Mouse (Mus musculus): ENCODE measurements around the gene Pard3b. TPM values are rescaled to one million over a fixed set of nuclear protein-coding genes. Genes with fewer than 3 reads are reported as not detected.
A peak's percentile ranks its signal among the peaks of the same experiment; 100 is the strongest.

The Pard3b gene
- polyA plus RNA-seq, 1 experiment from 2014 or later, result 17.9 TPM

DNA sequence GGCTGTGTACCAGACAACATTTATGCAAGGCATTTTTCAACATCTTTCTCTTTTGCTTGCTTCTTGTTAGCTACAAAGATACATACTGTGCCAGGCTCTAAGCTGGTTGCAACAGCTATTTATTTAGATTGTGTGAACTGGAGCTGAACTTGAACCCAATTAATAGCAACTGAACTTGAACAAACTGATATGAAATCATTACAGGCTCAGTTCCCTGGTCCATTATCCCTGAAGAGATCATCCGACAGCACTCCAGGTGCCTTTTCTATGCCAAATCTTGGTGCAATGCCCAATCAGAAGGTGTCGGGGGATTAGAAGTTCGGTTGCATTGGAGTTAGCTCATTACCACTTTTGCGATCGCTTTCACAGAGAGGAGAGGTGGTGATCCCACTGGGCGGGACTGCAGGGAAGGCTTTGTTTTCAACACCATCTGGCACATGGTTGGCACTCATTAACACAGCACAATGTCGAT lies 414.6 kb downstream of the Pard3b start:
- no peak for ATAC-seq (ENCODE audit: borderline replicate concordance, extremely low read depth, low FRiP score, low TSS enrichment)
- no peaks in the 10 kb centered on the region for H3K36me3 ChIP-seq
- H3K4me3 ChIP-seq, result no peak overlapping the region
- no peak overlapping the region for H3K4me2 ChIP-seq
- H3K9ac ChIP-seq, result no peak overlapping the region
- WGBS, result 69% methylated on average over 7 of the region's 7 CpGs
- no peaks in the 10 kb centered on the region for H3K4me1 ChIP-seq
- H3K27me3 ChIP-seq, result no peaks in the 10 kb centered on the region
- no peaks in the 10 kb centered on the region for H3K9me3 ChIP-seq
- no peak overlapping the region for H3K27ac ChIP-seq

DNA sequence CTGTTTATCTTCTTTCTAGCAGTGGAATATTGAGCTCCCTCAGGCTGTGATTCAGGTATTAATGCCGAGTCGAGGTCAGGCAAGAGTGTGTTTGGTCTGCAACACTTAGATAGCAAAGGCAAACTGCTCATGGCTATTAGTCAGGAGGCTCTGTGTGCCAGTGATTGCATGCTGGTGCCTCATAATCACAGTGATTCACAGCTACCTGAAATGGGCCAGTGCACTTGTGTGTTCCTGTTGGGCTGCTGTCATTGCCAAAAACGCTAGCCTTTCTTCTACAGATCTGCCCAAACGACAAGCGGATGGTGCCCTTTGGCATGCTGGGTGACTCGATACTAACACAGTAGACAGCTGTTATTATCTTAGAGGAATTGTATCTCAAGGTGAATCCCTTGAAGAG lies 416.7 kb downstream of the Pard3b start:
- Histone ChIP-seq H3K27ac (no peak overlapping the region), H3K4me3 (no peak overlapping the region), H3K9ac (no peak overlapping the region), H3K4me2 (no peak overlapping the region), H3K36me3 (no peaks in the 10 kb centered on the region), H3K9me3 (no peaks in the 10 kb centered on the region), H3K27me3 (no peaks in the 10 kb centered on the region), H3K4me1 (no peaks in the 10 kb centered on the region)
- ATAC-seq (ENCODE audit: borderline replicate concordance, extremely low read depth, low FRiP score, low TSS enrichment), result no peak
- WGBS, result 66% methylated on average over 6 of the region's 6 CpGs

DNA sequence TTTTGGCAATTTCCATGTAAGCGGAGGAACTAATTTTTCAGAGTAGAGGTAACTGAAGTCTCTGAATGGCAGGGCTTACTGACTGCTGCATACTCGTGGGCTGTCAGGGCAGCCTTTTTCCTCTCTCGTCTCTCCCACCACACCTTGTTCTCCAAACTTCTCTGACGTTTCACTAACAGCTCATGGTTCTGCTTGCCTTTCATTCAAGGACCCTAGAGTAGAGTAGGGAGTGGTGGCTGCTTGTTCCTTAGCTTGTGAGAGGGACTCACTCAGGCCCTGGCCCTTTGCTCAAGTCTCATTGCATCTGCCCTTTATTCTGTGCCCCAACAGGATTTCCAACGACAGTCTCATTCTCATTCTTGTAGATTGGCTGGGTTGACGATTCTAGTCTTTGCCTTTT lies 432.0 kb downstream of the Pard3b start:
- H3K4me3 ChIP-seq, result no peak overlapping the region
- no peaks in the 10 kb centered on the region for H3K27me3 ChIP-seq
- H3K9me3 ChIP-seq, result no peaks in the 10 kb centered on the region
- no peak overlapping the region for H3K4me2 ChIP-seq
- WGBS, result 48% methylated on average over 6 of the region's 6 CpGs
- no peak overlapping the region for H3K9ac ChIP-seq
- H3K4me1 ChIP-seq, result peaks cover 10% of the 10 kb centered on the region; the same call in 1 of the 2 replicates
- H3K36me3 ChIP-seq, result no peaks in the 10 kb centered on the region
- H3K27ac ChIP-seq, result peak overlapping the region; percentile 33; the same call in 1 of the 2 replicates
- ATAC-seq (ENCODE audit: borderline replicate concordance, extremely low read depth, low FRiP score, low TSS enrichment), result no peak

DNA sequence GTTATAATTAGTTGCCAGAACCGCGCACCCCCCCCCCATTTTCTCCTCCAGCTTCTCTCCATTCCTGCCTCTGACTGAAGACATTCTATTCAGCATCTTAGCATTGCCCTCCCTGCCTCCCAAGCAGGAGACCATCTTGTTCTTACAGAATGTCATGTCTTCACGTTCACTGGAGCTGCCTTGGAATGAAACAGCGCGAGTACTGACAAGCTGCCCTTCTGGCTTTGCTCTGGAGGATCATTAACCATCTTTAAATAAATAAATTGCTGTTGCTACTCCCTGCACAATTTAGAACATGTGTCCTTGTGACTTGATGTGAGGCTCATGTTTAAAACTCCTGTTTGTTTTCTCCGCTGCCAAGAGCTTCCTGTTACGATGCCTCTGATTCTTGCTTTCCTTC lies 432.5 kb downstream of the Pard3b start:
- Histone ChIP-seq H3K27me3 (no peaks in the 10 kb centered on the region), H3K9ac (no peak overlapping the region), H3K4me2 (no peak overlapping the region), H3K4me3 (no peak overlapping the region), H3K4me1 (peaks cover 10% of the 10 kb centered on the region; the same call in 1 of the 2 replicates), H3K36me3 (no peaks in the 10 kb centered on the region), H3K9me3 (no peaks in the 10 kb centered on the region), H3K27ac (peak overlapping the region; percentile 33; the same call in 1 of the 2 replicates)
- peak; percentile 57; the same call in 1 of the 2 replicates for ATAC-seq (ENCODE audit: borderline replicate concordance, extremely low read depth, low FRiP score, low TSS enrichment)
- 44% methylated on average over 7 of the region's 7 CpGs for WGBS

DNA sequence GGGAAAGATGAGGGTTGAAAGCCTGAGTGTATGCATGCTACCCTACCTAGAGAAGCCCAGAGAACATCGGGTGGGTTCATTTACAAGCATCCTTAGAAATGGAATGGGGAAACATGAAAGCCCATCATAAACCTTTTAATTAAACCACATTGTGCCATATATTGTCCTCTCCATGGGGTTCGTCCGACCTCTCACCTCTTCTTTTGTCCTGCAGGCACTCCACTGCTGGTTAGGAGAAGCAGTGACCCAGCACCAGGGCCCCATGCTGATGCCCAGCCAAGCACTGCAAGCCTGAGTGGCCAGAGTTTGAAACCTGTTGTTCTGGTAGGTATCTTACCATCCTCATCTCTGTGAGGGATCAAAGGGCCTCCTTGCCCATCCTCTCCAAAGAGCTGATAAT lies 437.5 kb downstream of the Pard3b start:
- ATAC-seq (ENCODE audit: borderline replicate concordance, extremely low read depth, low FRiP score, low TSS enrichment), result no peak
- Histone ChIP-seq H3K27ac (no peak overlapping the region), H3K9me3 (no peaks in the 10 kb centered on the region), H3K4me1 (peaks cover 3% of the 10 kb centered on the region; the same call in 1 of the 2 replicates), H3K4me3 (no peak overlapping the region), H3K4me2 (no peak overlapping the region), H3K27me3 (no peaks in the 10 kb centered on the region), H3K9ac (no peak overlapping the region), H3K36me3 (no peaks in the 10 kb centered on the region)
- WGBS, result 96% methylated on average over 3 of the region's 3 CpGs

DNA sequence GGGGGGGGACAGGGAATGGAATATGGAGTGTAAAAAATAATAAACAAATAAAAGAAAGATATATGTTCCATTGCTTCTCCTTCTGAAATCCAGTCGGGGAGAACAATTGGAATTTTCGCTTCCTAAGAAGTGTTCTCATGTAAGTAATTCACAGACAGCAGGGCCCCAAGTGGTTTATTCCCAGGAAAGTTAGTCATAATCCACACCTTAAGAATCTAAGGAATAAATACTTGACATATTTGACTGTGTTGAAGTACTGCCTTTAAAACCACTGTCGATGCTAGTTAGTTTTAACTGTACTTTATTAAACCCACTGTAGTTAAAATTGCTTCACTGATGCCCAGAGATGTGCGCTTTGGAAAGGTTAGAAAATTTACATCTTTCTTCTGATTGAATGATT lies 442.5 kb downstream of the Pard3b start:
- Histone ChIP-seq H3K27me3 (no peaks in the 10 kb centered on the region), H3K36me3 (no peaks in the 10 kb centered on the region), H3K9ac (no peak overlapping the region), H3K4me3 (no peak overlapping the region), H3K4me2 (no peak overlapping the region), H3K27ac (no peak overlapping the region), H3K4me1 (peaks cover 6% of the 10 kb centered on the region; the same call in 1 of the 2 replicates), H3K9me3 (no peaks in the 10 kb centered on the region)
- no peak for ATAC-seq (ENCODE audit: borderline replicate concordance, extremely low read depth, low FRiP score, low TSS enrichment)
- 54% methylated on average over 4 of the region's 4 CpGs for WGBS

DNA sequence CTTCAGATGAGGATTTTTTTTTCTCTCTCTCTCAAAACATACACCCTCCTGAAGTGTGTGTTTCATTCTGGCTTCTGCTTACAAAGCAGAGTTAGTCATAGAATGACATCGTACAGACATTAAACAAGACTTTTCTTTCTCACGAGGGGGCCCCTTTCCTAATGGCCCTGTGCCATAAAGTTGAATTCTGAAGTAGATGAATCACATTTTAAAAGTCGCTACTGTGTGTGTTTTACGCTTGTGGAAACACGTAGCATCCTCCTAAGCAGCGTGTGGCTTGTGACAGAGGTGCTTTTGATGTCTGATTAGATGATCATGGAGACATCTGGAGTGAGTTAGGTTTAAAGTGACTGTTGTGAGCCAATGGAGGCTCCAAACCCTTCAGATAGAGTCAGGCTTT lies 447.4 kb downstream of the Pard3b start:
- Histone ChIP-seq H3K36me3 (no peaks in the 10 kb centered on the region), H3K4me3 (no peak overlapping the region), H3K27me3 (no peaks in the 10 kb centered on the region), H3K4me2 (no peak overlapping the region), H3K9me3 (no peaks in the 10 kb centered on the region), H3K27ac (no peak overlapping the region), H3K9ac (no peak overlapping the region), H3K4me1 (peaks cover 7% of the 10 kb centered on the region; the same call in 1 of the 2 replicates)
- ATAC-seq (ENCODE audit: borderline replicate concordance, extremely low read depth, low FRiP score, low TSS enrichment), result no peak
- WGBS, result 9% methylated on average over 6 of the region's 6 CpGs

DNA sequence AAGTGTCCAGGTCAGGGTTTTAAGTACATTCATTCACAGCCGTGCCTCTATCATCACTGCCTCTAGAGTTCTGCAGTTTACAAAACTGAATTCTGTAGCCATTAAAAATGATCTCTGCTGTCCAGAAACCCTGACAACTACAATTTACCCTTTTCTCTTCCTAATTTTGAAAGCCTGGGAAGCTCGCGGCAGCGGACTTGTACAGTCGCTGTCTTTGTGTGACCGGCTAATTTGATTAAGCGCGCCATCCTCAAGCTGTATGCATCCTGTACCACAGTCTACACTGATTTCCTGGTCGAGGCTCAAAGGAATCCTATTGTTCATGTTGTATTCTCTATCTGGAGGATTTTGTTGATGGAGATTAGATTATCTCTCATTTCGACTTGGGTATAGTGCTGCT lies 448.8 kb downstream of the Pard3b start:
- Histone ChIP-seq H3K4me3 (no peak overlapping the region), H3K27ac (no peak overlapping the region)
- ATAC-seq (ENCODE audit: borderline replicate concordance, extremely low read depth, low FRiP score, low TSS enrichment), result no peak

DNA sequence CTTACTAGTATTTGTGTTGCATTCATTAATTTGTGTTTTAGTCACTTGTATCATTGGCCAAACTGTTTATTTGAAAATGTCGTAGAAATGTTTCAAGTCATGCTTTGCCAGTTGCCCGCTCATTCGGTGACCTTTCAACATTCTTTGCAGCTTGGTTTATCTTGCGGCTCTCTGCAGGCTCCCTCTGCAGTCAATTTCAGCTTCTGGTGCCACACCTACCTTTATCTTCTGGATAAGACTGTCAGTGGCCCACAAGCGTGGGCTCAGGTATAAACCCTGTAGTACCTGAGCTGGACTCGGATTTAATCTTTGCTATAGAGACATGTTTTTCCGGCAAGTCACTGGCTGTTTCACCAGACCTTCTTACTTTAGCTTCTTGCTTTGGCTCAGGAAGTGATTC lies 456.3 kb downstream of the Pard3b start:
- Histone ChIP-seq H3K9ac (no peak overlapping the region), H3K4me1 (no peaks in the 10 kb centered on the region), H3K4me2 (no peak overlapping the region), H3K27ac (no peak overlapping the region), H3K9me3 (no peaks in the 10 kb centered on the region), H3K27me3 (no peaks in the 10 kb centered on the region), H3K36me3 (no peaks in the 10 kb centered on the region), H3K4me3 (no peak overlapping the region)
- 58% methylated on average over 7 of the region's 7 CpGs for WGBS
- no peak for ATAC-seq (ENCODE audit: borderline replicate concordance, extremely low read depth, low FRiP score, low TSS enrichment)

More for the DNA sequence above, 448.8 kb downstream of the Pard3b start:
- Histone ChIP-seq H3K4me1 (peaks cover 7% of the 10 kb centered on the region; the same call in 1 of the 2 replicates), H3K27me3 (no peaks in the 10 kb centered on the region), H3K9me3 (no peaks in the 10 kb centered on the region), H3K9ac (no peak overlapping the region), H3K4me2 (no peak overlapping the region), H3K36me3 (no peaks in the 10 kb centered on the region)
- 84% methylated on average over 10 of the region's 10 CpGs for WGBS

DNA sequence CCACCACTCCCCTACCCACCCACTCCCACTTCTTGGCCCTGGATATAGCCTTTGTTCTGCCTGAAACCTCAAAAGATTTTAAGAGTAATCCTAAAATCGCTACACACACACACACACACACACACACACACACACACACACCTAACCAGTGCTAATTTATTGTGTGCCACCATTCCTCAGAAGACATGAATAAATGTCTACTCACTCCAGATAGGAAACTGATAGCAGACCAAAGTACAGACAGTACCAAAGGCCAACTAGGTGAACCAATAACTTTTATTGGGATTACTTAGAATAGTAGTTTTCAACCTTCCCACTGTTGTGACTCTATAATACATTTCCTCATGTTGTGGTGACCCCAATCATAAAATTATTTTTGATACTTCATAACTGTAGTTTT lies 483.8 kb downstream of the Pard3b start:
- no peaks in the 10 kb centered on the region for H3K27me3 ChIP-seq
- 94% methylated on average over 1 of the region's 1 CpGs for WGBS
- no peak for ATAC-seq (ENCODE audit: borderline replicate concordance, extremely low read depth, low FRiP score, low TSS enrichment)

DNA sequence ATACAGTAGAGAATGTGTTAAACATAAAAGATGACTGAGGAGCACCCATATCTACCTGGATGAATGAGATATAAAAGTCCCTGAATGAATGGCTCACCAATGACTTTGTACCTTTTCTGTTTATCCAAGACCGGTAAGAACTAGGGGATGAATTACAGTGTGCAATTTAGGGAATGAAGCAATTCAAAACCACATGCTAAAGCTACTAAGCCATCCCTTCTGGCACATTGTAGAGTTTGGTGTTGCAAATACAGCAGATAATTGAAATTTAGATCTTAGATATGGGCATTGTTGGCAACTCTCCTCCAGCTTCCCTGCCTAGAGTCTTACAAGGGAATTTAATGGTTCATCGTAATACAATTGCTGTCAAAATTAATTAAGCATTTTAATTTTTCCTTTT lies 490.6 kb downstream of the Pard3b start:
- Histone ChIP-seq H3K9ac (no peak overlapping the region), H3K27me3 (no peaks in the 10 kb centered on the region), H3K9me3 (no peaks in the 10 kb centered on the region), H3K27ac (no peak overlapping the region), H3K4me2 (no peak overlapping the region), H3K4me3 (no peak overlapping the region), H3K36me3 (no peaks in the 10 kb centered on the region), H3K4me1 (no peaks in the 10 kb centered on the region)
- 90% methylated on average over 2 of the region's 2 CpGs for WGBS
- no peak for ATAC-seq (ENCODE audit: borderline replicate concordance, extremely low read depth, low FRiP score, low TSS enrichment)

More for the DNA sequence above, 483.8 kb downstream of the Pard3b start:
- H3K36me3 ChIP-seq, result no peaks in the 10 kb centered on the region
- no peaks in the 10 kb centered on the region for H3K9me3 ChIP-seq
- no peak overlapping the region for H3K9ac ChIP-seq
- H3K4me2 ChIP-seq, result no peak overlapping the region
- no peak overlapping the region for H3K27ac ChIP-seq
- no peak overlapping the region for H3K4me3 ChIP-seq
- no peaks in the 10 kb centered on the region for H3K4me1 ChIP-seq

DNA sequence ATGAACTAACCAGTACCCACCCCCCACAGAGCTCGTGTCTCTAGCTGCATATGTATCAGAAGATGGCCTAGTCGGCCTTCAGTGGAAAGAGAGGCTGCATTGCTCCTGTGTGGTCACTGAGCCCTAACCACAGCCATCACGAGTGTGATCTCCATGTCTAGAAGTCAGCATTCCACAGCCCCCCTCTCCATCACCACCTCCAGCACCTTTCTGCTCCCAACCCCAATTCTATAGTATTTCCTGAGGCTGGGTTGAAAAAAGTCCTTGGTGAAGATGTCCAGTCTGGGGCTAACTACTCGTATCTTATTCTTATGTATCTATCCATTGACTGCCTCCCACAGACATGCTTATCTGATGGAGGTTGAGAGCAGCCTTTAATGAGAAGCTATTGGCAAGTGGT lies 509.5 kb downstream of the Pard3b start:
- WGBS, result 78% methylated on average over 4 of the region's 4 CpGs
- H3K36me3 ChIP-seq, result no peaks in the 10 kb centered on the region
- H3K27me3 ChIP-seq, result no peaks in the 10 kb centered on the region
- H3K27ac ChIP-seq, result no peak overlapping the region
- no peaks in the 10 kb centered on the region for H3K9me3 ChIP-seq
- H3K4me1 ChIP-seq, result no peaks in the 10 kb centered on the region
- H3K4me2 ChIP-seq, result no peak overlapping the region
- no peak overlapping the region for H3K4me3 ChIP-seq
- no peak for ATAC-seq (ENCODE audit: borderline replicate concordance, extremely low read depth, low FRiP score, low TSS enrichment)
- H3K9ac ChIP-seq, result no peak overlapping the region

DNA sequence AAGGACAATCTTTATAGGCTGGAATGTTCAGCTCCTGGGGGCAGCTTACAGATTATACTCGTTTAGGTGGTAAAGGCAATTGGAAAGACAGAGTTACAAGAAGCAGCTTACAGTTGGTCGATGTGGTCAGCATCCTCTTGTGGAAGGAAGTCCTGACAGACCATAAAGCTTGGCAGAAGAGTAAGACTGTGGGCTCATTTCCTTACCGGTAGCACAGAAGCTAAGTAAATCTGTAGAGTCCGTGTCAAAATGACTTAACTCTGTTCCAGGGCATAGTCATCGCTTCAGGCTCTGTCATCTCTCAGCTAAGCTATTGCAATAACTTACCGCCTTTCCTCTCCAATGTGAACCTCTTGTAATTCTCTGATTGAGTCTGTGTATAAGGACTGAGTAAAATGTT lies 510.2 kb downstream of the Pard3b start:
- Histone ChIP-seq H3K27ac (no peak overlapping the region), H3K27me3 (no peaks in the 10 kb centered on the region), H3K4me2 (no peak overlapping the region), H3K36me3 (no peaks in the 10 kb centered on the region), H3K4me1 (no peaks in the 10 kb centered on the region), H3K9ac (no peak overlapping the region), H3K9me3 (no peaks in the 10 kb centered on the region), H3K4me3 (no peak overlapping the region)
- 71% methylated on average over 6 of the region's 6 CpGs for WGBS
- ATAC-seq (ENCODE audit: borderline replicate concordance, extremely low read depth, low FRiP score, low TSS enrichment), result no peak

Data from lung, embryonic 15.5 days (tissue).